Mouse (Mus musculus): ENCODE results near the gene Med19. TPM values are rescaled to one million over a fixed set of nuclear protein-coding genes. Genes with fewer than 3 reads are reported as not detected.
A peak's percentile ranks its signal among the peaks of the same experiment; 100 is the strongest.

Med19 gene
- polyA plus RNA-seq, 1 experiment from 2014 or later, result 73.2 TPM

DNA sequence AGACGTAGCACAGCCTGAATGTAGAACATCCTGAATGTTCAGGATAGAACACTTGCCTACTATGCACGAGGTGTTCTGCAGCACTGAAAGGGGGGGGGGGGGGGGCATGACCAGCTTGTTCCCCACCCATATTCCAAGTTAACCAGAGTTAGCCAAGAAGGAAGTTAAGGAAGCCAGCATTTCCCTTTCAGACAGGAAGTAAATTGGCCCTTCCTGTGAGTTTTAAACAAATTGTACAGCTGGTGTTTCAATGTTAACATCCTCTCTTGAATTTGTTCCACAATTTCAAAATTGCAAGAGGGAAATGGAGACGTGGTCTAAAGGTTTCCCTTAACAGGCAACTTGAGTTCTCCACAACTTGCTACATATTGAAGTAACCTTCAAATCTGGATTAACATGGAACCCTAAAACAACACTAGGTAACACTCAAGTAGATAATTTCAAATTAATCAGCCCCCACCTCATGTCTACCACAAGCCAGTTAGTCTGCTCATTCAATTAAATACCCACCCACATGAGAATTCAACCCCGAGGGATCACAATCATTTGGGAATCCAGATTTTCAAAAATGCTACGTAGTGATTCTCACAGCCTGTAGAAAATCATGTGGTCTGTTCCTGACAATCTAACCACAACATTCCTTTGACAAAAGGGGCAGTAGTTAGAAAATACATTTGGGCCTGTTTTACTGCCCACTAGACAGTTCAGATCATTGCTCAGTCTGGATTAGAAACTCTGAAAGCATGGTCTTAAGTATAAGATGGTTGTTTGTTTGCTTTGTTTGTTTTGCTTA, 39.6 kb upstream of the Med19 start:
- no peak overlapping the region for H3K9ac ChIP-seq (ENCODE audit: low read length)
- no peak for ATAC-seq (ENCODE audit: low FRiP score)
- H3K27me3 ChIP-seq (ENCODE audit: control insufficient read depth, insufficient read depth, low read length), result no peaks in the 10 kb centered on the region
- H3K4me1 ChIP-seq (ENCODE audit: control insufficient read depth, insufficient read depth, low read length), result peaks cover 38% of the 10 kb centered on the region
- H3K27ac ChIP-seq (ENCODE audit: low read depth, low read length), result no peak overlapping the region; the same call in 1 of the 2 replicates
- no peak for DNase-seq (ENCODE audit: low spot score, missing footprints)
- H3K36me3 ChIP-seq (ENCODE audit: control insufficient read depth, insufficient read depth, low read length), result no peaks in the 10 kb centered on the region
- H3K4me3 ChIP-seq (ENCODE audit: low read depth, low read length), result no peak overlapping the region
- H3K4me2 ChIP-seq, result no peak overlapping the region
- WGBS, result 74% methylated on average over 5 of the region's 5 CpGs
- no peaks in the 10 kb centered on the region for H3K9me3 ChIP-seq (ENCODE audit: control insufficient read depth, low read length)

- DNase-seq (ENCODE audit: low spot score, missing footprints), result no peak
- no peak overlapping the region for H3K27ac ChIP-seq (ENCODE audit: low read depth, low read length)
- H3K9me3 ChIP-seq (ENCODE audit: control insufficient read depth, low read length), result no peaks in the 10 kb centered on the region
- H3K4me2 ChIP-seq, result no peak overlapping the region
- peaks cover 25% of the 10 kb centered on the region for H3K4me1 ChIP-seq (ENCODE audit: control insufficient read depth, insufficient read depth, low read length)
- no peak overlapping the region for H3K4me3 ChIP-seq (ENCODE audit: low read depth, low read length)
- no peaks in the 10 kb centered on the region for H3K27me3 ChIP-seq (ENCODE audit: control insufficient read depth, insufficient read depth, low read length)
- ATAC-seq (ENCODE audit: low FRiP score), result no peak
- H3K9ac ChIP-seq (ENCODE audit: low read length), result no peak overlapping the region
- H3K36me3 ChIP-seq (ENCODE audit: control insufficient read depth, insufficient read depth, low read length), result no peaks in the 10 kb centered on the region
Measured at GRCm38 (mm10) chr2:84640833-84641232, 37.4 kb upstream of the Med19 start.

- no peak overlapping the region for H3K4me3 ChIP-seq (ENCODE audit: low read depth, low read length)
- no peaks in the 10 kb centered on the region; the same call in 1 of the 2 replicates for H3K36me3 ChIP-seq (ENCODE audit: control insufficient read depth, insufficient read depth, low read length)
- 92% methylated on average over 1 of the region's 1 CpGs for WGBS
- peaks cover 5% of the 10 kb centered on the region for H3K4me1 ChIP-seq (ENCODE audit: control insufficient read depth, insufficient read depth, low read length)
- H3K4me2 ChIP-seq, result no peak overlapping the region
- no peaks in the 10 kb centered on the region for H3K9me3 ChIP-seq (ENCODE audit: control insufficient read depth, low read length)
- H3K9ac ChIP-seq (ENCODE audit: low read length), result no peak overlapping the region
- H3K27ac ChIP-seq (ENCODE audit: low read depth, low read length), result no peak overlapping the region
- no peaks in the 10 kb centered on the region for H3K27me3 ChIP-seq (ENCODE audit: control insufficient read depth, insufficient read depth, low read length)
- ATAC-seq (ENCODE audit: low FRiP score) (no peak), DNase-seq (ENCODE audit: low spot score, missing footprints) (no peak)
Measured at GRCm38 (mm10) chr2:84646138-84646537, 32.1 kb upstream of the Med19 start.

DNA sequence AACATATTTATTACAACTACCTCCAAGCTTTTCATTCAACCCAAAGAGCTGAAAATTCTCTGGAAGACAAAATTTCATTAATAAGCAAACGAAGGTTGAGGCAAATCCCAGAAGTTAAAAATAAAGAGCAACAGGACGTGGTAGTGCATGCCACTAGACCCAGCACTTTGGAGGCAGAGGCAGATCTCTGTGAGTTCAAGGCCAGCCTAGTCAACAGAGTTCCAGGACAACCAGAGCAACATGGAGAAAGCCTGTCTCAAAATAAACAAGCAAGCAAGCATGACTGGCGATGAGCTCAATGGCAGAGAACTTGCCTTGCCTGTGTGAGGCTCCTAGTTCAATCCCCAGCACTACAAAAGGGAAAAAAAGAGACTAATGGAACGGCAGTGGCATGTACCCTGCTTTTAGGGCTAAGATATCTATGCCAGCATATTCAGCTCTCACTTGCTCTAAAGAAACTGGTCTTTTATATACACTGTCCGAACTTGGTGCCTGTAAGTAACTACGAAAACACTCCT, 31.1 kb upstream of the Med19 start:
- Histone ChIP-seq H3K9me3 (ENCODE audit: control insufficient read depth, low read length) (no peaks in the 10 kb centered on the region), H3K36me3 (ENCODE audit: control insufficient read depth, insufficient read depth, low read length) (no peaks in the 10 kb centered on the region; the same call in 1 of the 2 replicates), H3K27me3 (ENCODE audit: control insufficient read depth, insufficient read depth, low read length) (no peaks in the 10 kb centered on the region), H3K4me2 (no peak overlapping the region), H3K9ac (ENCODE audit: low read length) (no peak overlapping the region), H3K4me1 (ENCODE audit: control insufficient read depth, insufficient read depth, low read length) (peaks cover 6% of the 10 kb centered on the region), H3K27ac (ENCODE audit: low read depth, low read length) (no peak overlapping the region), H3K4me3 (ENCODE audit: low read depth, low read length) (no peak overlapping the region)
- WGBS, result 95% methylated on average over 6 of the region's 6 CpGs
- ATAC-seq (ENCODE audit: low FRiP score), result no peak
- DNase-seq (ENCODE audit: low spot score, missing footprints), result no peak

GRCm38 (mm10) chr2:84648369-84648768, 29.8 kb upstream of the Med19 start:
- H3K27ac ChIP-seq (ENCODE audit: low read depth, low read length), result no peak overlapping the region
- H3K27me3 ChIP-seq (ENCODE audit: control insufficient read depth, insufficient read depth, low read length), result no peaks in the 10 kb centered on the region
- no peaks in the 10 kb centered on the region for H3K9me3 ChIP-seq (ENCODE audit: control insufficient read depth, low read length)
- no peaks in the 10 kb centered on the region; the same call in 1 of the 2 replicates for H3K36me3 ChIP-seq (ENCODE audit: control insufficient read depth, insufficient read depth, low read length)
- H3K9ac ChIP-seq (ENCODE audit: low read length), result peak overlapping the region; percentile 58
- H3K4me2 ChIP-seq, result peak overlapping the region; percentile 64
- peak overlapping the region; percentile 30 for H3K4me3 ChIP-seq (ENCODE audit: low read depth, low read length)
- DNase-seq (ENCODE audit: low spot score, missing footprints), result no peak
- 33% methylated on average over 6 of the region's 6 CpGs for WGBS
- H3K4me1 ChIP-seq (ENCODE audit: control insufficient read depth, insufficient read depth, low read length), result peaks cover 6% of the 10 kb centered on the region
- ATAC-seq (ENCODE audit: low FRiP score), result no peak

DNA sequence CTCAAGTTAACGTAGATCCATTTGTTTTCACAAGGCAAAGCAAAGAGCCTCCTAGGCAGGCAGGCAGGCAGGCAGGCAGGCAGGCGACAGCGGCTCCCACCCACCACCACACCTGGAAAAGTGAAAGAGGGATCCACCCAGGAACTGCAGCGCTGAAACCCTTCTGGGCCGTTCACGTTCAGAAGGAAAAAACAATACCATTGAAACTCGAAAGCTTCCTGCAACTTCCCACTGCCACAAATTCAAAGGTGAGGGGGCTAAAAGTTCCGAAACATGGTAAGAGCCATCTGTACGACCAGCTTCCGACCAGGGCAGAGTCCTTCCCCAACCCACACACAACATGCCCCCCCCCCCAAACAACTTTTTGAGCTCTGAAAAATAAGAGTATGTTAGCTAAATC, 28.5 kb upstream of the Med19 start:
- Histone ChIP-seq H3K4me3 (ENCODE audit: low read depth, low read length) (peak overlapping the region; percentile 69), H3K36me3 (ENCODE audit: control insufficient read depth, insufficient read depth, low read length) (no peaks in the 10 kb centered on the region; the same call in 1 of the 2 replicates), H3K9ac (ENCODE audit: low read length) (peak overlapping the region; percentile 79), H3K4me2 (peak overlapping the region; percentile 64), H3K27me3 (ENCODE audit: control insufficient read depth, insufficient read depth, low read length) (no peaks in the 10 kb centered on the region), H3K4me1 (ENCODE audit: control insufficient read depth, insufficient read depth, low read length) (peaks cover 6% of the 10 kb centered on the region), H3K27ac (ENCODE audit: low read depth, low read length) (no peak overlapping the region), H3K9me3 (ENCODE audit: control insufficient read depth, low read length) (no peaks in the 10 kb centered on the region)
- DNase-seq (ENCODE audit: low spot score, missing footprints) (peak; percentile 93), ATAC-seq (ENCODE audit: low FRiP score) (no peak)
- WGBS, result under 1% methylated on average over 10 of the region's 10 CpGs

DNA sequence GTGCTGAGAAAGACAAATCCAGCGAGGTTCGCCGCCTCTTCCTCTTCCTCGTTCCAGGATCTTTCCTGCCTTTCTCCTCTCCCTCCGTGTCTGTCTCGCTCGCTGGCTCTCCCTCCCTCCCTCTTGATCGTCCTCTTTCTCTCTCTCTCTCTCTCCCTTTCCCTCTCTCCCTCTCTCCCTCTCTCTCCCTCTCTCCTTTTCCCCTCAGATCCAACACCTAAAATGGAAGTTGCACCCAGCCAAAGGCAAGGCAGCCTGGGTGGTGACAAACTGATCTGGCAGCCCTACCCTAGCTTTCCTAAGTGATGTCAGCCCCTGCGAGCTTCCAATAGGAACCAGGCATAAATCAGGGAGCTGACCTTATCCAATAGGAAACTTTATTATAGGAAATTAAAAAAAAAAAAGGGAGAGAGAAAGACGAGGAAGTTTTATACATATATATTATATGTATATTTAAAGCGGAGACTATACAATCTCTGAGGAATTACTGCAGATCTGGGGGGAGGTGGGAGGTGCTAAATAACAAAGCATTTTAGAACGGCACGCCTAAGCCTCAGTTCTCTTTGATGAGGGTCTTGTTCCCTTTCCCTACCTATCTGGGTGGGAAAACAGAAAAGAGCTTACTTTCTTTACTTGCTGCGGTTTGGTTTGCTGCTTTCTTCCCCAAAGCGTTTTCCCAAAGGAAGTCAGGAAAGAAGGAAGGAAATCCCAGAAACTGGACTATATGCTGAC, 27.6 kb upstream of the Med19 start, which contains the start of gene Ctnnd1:
Ctnnd1 (minus strand) TSS at position 302 of the 732 bp plus-strand sequence.
- Histone ChIP-seq H3K9ac (ENCODE audit: low read length) (peak within 1 kb of the TSS; percentile 79), H3K4me2 (peak within 1 kb of the TSS; percentile 64), H3K27me3 (ENCODE audit: control insufficient read depth, insufficient read depth, low read length) (no peaks in the 10 kb centered on the region), H3K4me3 (ENCODE audit: low read depth, low read length) (peak within 1 kb of the TSS; percentile 69), H3K9me3 (ENCODE audit: control insufficient read depth, low read length) (no peaks in the 10 kb centered on the region), H3K27ac (ENCODE audit: low read depth, low read length) (peak within 1 kb of the TSS; percentile 66), H3K36me3 (ENCODE audit: control insufficient read depth, insufficient read depth, low read length) (no peaks in the 10 kb centered on the region; the same call in 1 of the 2 replicates), H3K4me1 (ENCODE audit: control insufficient read depth, insufficient read depth, low read length) (peaks cover 6% of the 10 kb centered on the region)
- WGBS, result under 1% methylated on average over 15 of the region's 15 CpGs
- peak; percentile 98 for DNase-seq (ENCODE audit: low spot score, missing footprints)
- ATAC-seq (ENCODE audit: low FRiP score), result peak; percentile 98

DNA sequence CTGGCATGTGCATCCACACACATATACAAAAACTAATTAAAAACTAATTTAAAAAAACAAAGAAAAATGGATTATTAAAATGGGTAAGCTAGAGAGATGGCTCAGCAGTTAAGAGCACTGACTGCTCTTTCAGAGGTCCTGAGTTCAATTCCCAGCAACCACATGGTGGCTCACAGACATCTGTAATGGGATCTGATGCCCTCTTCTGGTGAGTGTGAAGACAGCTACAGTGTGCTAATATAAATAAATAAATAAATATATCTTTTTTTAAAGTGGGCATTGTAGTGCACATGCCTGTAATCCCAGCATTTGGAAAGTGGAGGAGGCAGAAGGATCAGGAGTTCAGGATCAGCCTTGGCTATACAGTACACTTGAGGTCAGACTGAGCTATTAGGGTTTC, 24.8 kb upstream of the Med19 start:
- Histone ChIP-seq H3K4me3 (ENCODE audit: low read depth, low read length) (no peak overlapping the region), H3K9ac (ENCODE audit: low read length) (no peak overlapping the region), H3K36me3 (ENCODE audit: control insufficient read depth, insufficient read depth, low read length) (no peaks in the 10 kb centered on the region), H3K4me2 (no peak overlapping the region), H3K27ac (ENCODE audit: low read depth, low read length) (no peak overlapping the region), H3K4me1 (ENCODE audit: control insufficient read depth, insufficient read depth, low read length) (peaks cover 4% of the 10 kb centered on the region), H3K27me3 (ENCODE audit: control insufficient read depth, insufficient read depth, low read length) (no peaks in the 10 kb centered on the region), H3K9me3 (ENCODE audit: control insufficient read depth, low read length) (no peaks in the 10 kb centered on the region)
- ATAC-seq (ENCODE audit: low FRiP score) (no peak), DNase-seq (ENCODE audit: low spot score, missing footprints) (no peak)

DNA sequence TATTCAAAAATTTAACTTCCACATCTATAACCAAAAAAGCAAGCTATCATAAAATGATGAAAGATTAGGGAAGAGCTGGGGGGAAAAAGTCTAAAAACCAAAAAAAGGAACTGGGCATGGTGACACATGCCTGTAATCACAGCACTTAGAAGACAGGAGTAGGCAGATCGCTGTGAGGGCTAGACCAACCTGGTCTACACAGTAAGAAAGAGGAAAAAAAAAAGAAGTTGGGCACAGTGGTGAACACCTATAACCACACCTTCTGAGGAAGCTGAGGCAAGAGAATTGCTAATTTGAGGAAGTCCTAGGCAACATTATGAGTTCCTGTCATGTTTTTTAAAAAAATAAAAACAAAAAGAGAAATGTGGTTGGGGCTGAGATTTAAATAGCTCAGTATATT, 22.3 kb upstream of the Med19 start:
- DNase-seq (ENCODE audit: low spot score, missing footprints), result no peak
- H3K4me1 ChIP-seq (ENCODE audit: control insufficient read depth, insufficient read depth, low read length), result peaks cover 3% of the 10 kb centered on the region; the same call in 1 of the 2 replicates
- WGBS, result 83% methylated on average over 1 of the region's 1 CpGs

More for the DNA sequence above, 22.3 kb upstream of the Med19 start:
- Histone ChIP-seq H3K36me3 (ENCODE audit: control insufficient read depth, insufficient read depth, low read length) (no peaks in the 10 kb centered on the region), H3K27me3 (ENCODE audit: control insufficient read depth, insufficient read depth, low read length) (no peaks in the 10 kb centered on the region), H3K9me3 (ENCODE audit: control insufficient read depth, low read length) (no peaks in the 10 kb centered on the region), H3K4me2 (no peak overlapping the region), H3K4me3 (ENCODE audit: low read depth, low read length) (no peak overlapping the region), H3K27ac (ENCODE audit: low read depth, low read length) (no peak overlapping the region), H3K9ac (ENCODE audit: low read length) (no peak overlapping the region)
- no peak for ATAC-seq (ENCODE audit: low FRiP score)

All from midbrain, embryonic 11.5 days (tissue).